Mouse (Mus musculus): ENCODE measurements around the gene Plscr3. TPM values are rescaled to one million over a fixed set of nuclear protein-coding genes. Genes with fewer than 3 reads are reported as not detected.

Plscr3 gene
- polyA plus RNA-seq (2015; fragmentation: Nextera tagmentation; extraction: Ambion mirVana) = 42.0 and 44.8 TPM in 2 replicates

DNA sequence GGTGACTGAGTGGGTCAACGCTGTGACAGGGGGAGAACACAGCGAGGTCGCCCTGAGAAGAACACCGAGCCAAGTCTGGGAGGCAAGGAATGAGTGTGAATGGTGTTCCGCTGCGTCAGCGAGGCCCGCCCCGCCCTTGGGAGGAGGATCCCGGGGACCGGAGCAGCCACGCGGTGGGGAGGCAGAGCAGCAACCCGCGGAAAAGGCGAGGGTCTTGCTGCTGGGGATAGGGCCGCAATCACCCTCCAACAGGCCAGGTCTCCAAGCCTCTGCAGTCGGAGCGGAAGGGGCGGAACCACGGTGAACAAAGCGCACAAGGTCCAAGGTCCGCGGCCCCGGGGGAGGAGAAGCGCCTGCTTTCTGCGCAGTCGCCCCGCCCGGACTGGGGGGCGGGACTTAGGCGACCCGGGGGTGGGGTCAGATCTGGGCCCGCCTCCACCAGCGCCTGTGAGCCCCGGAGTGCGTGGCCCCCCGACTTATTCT is at the start of gene Plscr3:
Gene Plscr3 (plus strand): TSS at position 179 of the 483 bp plus-strand sequence.
- no peaks in the 10 kb centered on the region for H3K27me3 ChIP-seq (replicated peaks; ENCODE audit: control insufficient read depth, insufficient read depth, low read length)
- H3K4me1 ChIP-seq (replicated peaks; ENCODE audit: control insufficient read depth, insufficient read depth, low read length) = peaks cover 14% of the 10 kb centered on the region
- H3K4me2 ChIP-seq (replicated peaks; ENCODE audit: low read depth) = peak within 1 kb of the TSS; percentile 86
- under 1% methylated on average over 36 of the region's 38 CpGs for WGBS
- H3K9me3 ChIP-seq (ENCODE audit: control insufficient read depth) = no peaks in the 10 kb centered on the region
- peak within 1 kb of the TSS; percentile 79 for H3K4me3 ChIP-seq (ENCODE audit: low read depth, low read length)
- peak within 1 kb of the TSS; percentile 76 for H3K9ac ChIP-seq (ENCODE audit: low read depth, low read length)
- TF ChIP-seq CTCF (IDR thresholded peaks at IDR 0.05; ENCODE audit: low read depth) = peak; percentile 9; the same call in 1 of the 2 replicates
- H3K36me3 ChIP-seq (ENCODE audit: control insufficient read depth, insufficient read depth) = peaks cover 28% of the 10 kb centered on the region
- H3K27ac ChIP-seq (ENCODE audit: low read depth, low read length) = peak within 1 kb of the TSS; percentile 97
- peak; percentile 94 for ATAC-seq

- Histone ChIP-seq H3K36me3 (ENCODE audit: control insufficient read depth, insufficient read depth) (no peaks in the 10 kb centered on the region), H3K4me1 (replicated peaks; ENCODE audit: control insufficient read depth, insufficient read depth, low read length) (peaks cover 18% of the 10 kb centered on the region; the same call in 1 of the 2 replicates), H3K27me3 (replicated peaks; ENCODE audit: control insufficient read depth, insufficient read depth, low read length) (peaks cover 13% of the 10 kb centered on the region; the same call in 1 of the 2 replicates), H3K27ac (ENCODE audit: low read depth, low read length) (no peak overlapping the region), H3K4me2 (replicated peaks; ENCODE audit: low read depth) (no peak overlapping the region), H3K9ac (ENCODE audit: low read depth, low read length) (no peak overlapping the region), H3K9me3 (ENCODE audit: control insufficient read depth) (no peaks in the 10 kb centered on the region), H3K4me3 (ENCODE audit: low read depth, low read length) (no peak overlapping the region)
- ATAC-seq = no peak
- WGBS = 88% methylated on average over 7 of the region's 7 CpGs
- no peak for TF ChIP-seq CTCF (IDR thresholded peaks at IDR 0.05; ENCODE audit: low read depth)
Observed at GRCm38 (mm10) chr11:69797924-69798323, 48.3 kb upstream of the Plscr3 start.

GRCm38 (mm10) chr11:69799394-69800137 is 46.6 kb upstream of the Plscr3 start:
- no peak overlapping the region for H3K4me3 ChIP-seq (ENCODE audit: low read depth, low read length)
- no peak for TF ChIP-seq CTCF (IDR thresholded peaks at IDR 0.05; ENCODE audit: low read depth)
- H3K27ac ChIP-seq (ENCODE audit: low read depth, low read length) = no peak overlapping the region

DNA sequence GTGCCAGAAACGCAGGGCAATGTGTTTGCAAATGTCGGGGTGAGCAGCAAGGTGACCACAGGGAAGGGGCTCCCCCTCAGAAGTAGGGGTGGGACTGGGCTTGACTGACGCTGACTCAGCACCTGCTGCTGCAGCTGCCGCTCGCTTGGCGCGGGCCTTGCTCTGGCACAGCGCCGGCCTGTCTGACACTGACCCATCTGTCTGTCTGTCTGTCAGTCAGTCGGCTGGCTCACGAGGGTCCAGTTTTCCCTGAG is 46.1 kb upstream of the Plscr3 start:
- ATAC-seq = no peak
- no peak overlapping the region for H3K27ac ChIP-seq (ENCODE audit: low read depth, low read length)
- no peak overlapping the region; the same call in 1 of the 2 replicates for H3K4me3 ChIP-seq (ENCODE audit: low read depth, low read length)
- no peaks in the 10 kb centered on the region for H3K36me3 ChIP-seq (ENCODE audit: control insufficient read depth, insufficient read depth)
- H3K4me1 ChIP-seq (replicated peaks; ENCODE audit: control insufficient read depth, insufficient read depth, low read length) = peaks cover 18% of the 10 kb centered on the region; the same call in 1 of the 2 replicates
- 29% methylated on average over 11 of the region's 11 CpGs for WGBS
- no peak overlapping the region for H3K9ac ChIP-seq (ENCODE audit: low read depth, low read length)
- peak overlapping the region; percentile 90 for H3K4me2 ChIP-seq (replicated peaks; ENCODE audit: low read depth)
- H3K27me3 ChIP-seq (replicated peaks; ENCODE audit: control insufficient read depth, insufficient read depth, low read length) = peaks cover 13% of the 10 kb centered on the region; the same call in 1 of the 2 replicates
- H3K9me3 ChIP-seq (ENCODE audit: control insufficient read depth) = no peaks in the 10 kb centered on the region
- TF ChIP-seq CTCF (IDR thresholded peaks at IDR 0.05; ENCODE audit: low read depth) = no peak

More at GRCm38 (mm10) chr11:69799394-69800137, 46.6 kb upstream of the Plscr3 start:
- Histone ChIP-seq H3K9ac (ENCODE audit: low read depth, low read length) (no peak overlapping the region), H3K4me2 (replicated peaks; ENCODE audit: low read depth) (peak overlapping the region; percentile 90; the same call in 1 of the 2 replicates), H3K4me1 (replicated peaks; ENCODE audit: control insufficient read depth, insufficient read depth, low read length) (peaks cover 18% of the 10 kb centered on the region; the same call in 1 of the 2 replicates), H3K36me3 (ENCODE audit: control insufficient read depth, insufficient read depth) (no peaks in the 10 kb centered on the region), H3K27me3 (replicated peaks; ENCODE audit: control insufficient read depth, insufficient read depth, low read length) (peaks cover 13% of the 10 kb centered on the region; the same call in 1 of the 2 replicates), H3K9me3 (ENCODE audit: control insufficient read depth) (no peaks in the 10 kb centered on the region)
- ATAC-seq = no peak
- 48% methylated on average over 12 of the region's 12 CpGs for WGBS

- ATAC-seq = no peak
- peak overlapping the region; percentile 90 for H3K4me2 ChIP-seq (replicated peaks; ENCODE audit: low read depth)
- WGBS = 5% methylated on average over 36 of the region's 36 CpGs
- no peaks in the 10 kb centered on the region for H3K36me3 ChIP-seq (ENCODE audit: control insufficient read depth, insufficient read depth)
- H3K27ac ChIP-seq (ENCODE audit: low read depth, low read length) = no peak overlapping the region
- no peak for TF ChIP-seq CTCF (IDR thresholded peaks at IDR 0.05; ENCODE audit: low read depth)
- peak overlapping the region; percentile 46 for H3K4me3 ChIP-seq (ENCODE audit: low read depth, low read length)
- peak overlapping the region; percentile 46 for H3K9ac ChIP-seq (ENCODE audit: low read depth, low read length)
- peaks cover 16% of the 10 kb centered on the region; the same call in 1 of the 2 replicates for H3K4me1 ChIP-seq (replicated peaks; ENCODE audit: control insufficient read depth, insufficient read depth, low read length)
- no peaks in the 10 kb centered on the region for H3K9me3 ChIP-seq (ENCODE audit: control insufficient read depth)
- H3K27me3 ChIP-seq (replicated peaks; ENCODE audit: control insufficient read depth, insufficient read depth, low read length) = peaks cover 13% of the 10 kb centered on the region; the same call in 1 of the 2 replicates
Observed at GRCm38 (mm10) chr11:69800392-69801197, 45.6 kb upstream of the Plscr3 start.
